Mouse (Mus musculus) heart, postnatal 0 days (tissue): Measurements from ENCODE around the gene Lin7b.

Source experiments
- CTCF ChIP-seq: IDR thresholded peaks from 2 replicates; pipeline ENCODE4 v1.5.1; 2016; ENCODE audit warnings: antibody characterized with exemption, control low read depth, low read depth
- EP300 ChIP-seq: IDR thresholded peaks from 2 replicates; pipeline ENCODE4 v1.6.1; 2016; ENCODE audit warnings: antibody characterized with exemption, low read depth

DNA sequence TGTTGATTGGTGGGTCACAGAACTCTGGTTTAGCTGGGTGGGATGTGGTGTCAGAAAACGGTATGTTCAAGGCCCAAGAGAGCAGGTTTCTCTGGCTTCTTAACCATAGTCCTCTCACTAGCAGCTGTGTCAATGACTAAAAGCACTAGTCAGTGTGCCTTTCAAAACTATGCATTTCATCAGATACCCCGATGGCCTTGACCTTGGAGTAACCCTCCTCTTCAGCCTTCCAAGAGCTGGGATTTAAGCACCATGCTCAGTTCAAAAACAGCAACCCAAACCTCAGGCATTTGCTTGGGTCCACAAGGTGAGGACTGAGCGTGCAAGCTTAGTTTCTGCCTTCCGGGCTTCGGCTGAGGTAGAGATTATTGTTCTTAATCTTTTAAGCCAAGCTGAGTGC lies 2.0 kb upstream of the Lin7b start:
- TF ChIP-seq CTCF (no peak), EP300 (no peak)
